Mouse (Mus musculus) E14TG2a.4 (cell line): ENCODE results near the gene Maml3.

Source experiments
- CTCF ChIP-seq: conservative IDR thresholded peaks from 2 replicates; pipeline ENCODE4 v1.5.1; 2014; ENCODE audit warnings: low read length
- NANOG ChIP-seq: IDR thresholded peaks from 2 replicates; pipeline ENCODE4 v1.6.1; 2014; ENCODE audit warnings: borderline replicate concordance, low read length, mixed read lengths
- POU5F1 ChIP-seq: IDR thresholded peaks from 2 replicates; pipeline ENCODE4 v1.6.1; 2014; ENCODE audit warnings: low read length, borderline replicate concordance

DNA sequence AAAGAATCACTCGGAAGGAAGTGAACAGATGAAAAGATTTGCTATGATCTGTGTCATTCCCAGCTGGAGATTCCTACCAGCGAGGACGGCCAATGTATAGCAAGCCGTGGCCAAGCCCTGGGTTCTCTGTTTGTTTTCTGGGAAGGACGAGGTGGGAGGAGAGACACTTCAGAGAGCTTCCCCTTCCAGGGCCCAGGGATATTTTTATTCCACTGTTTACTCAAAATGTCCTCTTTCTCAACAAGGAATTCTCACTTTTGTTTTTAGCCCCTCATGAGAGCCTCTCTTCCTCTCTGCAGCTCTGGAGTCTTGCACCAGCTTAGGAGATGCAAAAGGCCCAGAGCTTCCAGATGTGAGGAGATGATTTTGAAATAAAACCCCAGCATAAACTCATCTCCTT lies 236.0 kb downstream of the Maml3 start:
- TF ChIP-seq CTCF (no peak), POU5F1 (no peak), NANOG (no peak)
